Mouse (Mus musculus): ENCODE data around the gene Mertk. TPM values are rescaled to one million over a fixed set of nuclear protein-coding genes. Genes with fewer than 3 reads are reported as not detected.

Gene Mertk
- polyA plus RNA-seq, 1 experiment from 2014 or later: 22.3 TPM

DNA sequence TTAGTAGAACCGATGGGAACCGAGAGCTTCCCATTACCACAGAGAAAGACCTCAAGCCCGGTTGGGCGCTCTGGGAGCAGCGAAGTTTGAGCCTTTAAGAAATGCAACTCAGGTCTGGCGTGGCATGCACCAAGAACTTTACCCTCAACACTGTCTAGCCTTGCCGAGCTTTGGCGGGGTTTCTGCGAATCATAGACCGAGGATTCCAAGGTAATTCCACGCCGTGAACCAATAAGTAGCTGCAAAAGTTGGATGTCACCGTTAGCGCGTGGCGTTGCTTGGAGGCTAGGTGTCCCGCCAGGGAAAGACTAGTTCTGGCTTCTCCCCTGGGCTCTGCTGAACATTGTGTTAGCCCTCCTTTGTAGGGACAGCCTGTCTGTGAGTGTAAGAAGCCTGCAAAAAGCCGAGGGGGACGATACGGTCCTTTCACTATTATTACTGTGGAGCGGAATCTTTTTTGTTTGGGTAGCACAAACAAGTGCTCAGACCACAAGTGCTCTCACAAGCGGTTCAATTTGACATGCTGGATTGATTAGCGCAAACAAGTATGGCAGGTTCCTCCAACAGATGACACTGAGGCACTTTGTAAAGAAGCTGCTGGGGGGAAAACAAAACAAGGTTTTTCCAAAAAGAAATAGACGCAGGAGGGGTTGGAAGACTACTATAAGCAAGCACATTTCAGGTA is 587 bp downstream of the Mertk start:
- peak overlapping the region; percentile 92 for H3K27ac ChIP-seq
- no peaks in the 10 kb centered on the region for H3K27me3 ChIP-seq (ENCODE audit: low read depth, poor library complexity, severe bottlenecking)
- WGBS: under 1% methylated on average over 24 of the region's 24 CpGs
- H3K4me1 ChIP-seq: peaks cover 24% of the 10 kb centered on the region
- no peaks in the 10 kb centered on the region for H3K9me3 ChIP-seq (replicated peaks)
- peaks cover 40% of the 10 kb centered on the region for H3K36me3 ChIP-seq
- DNase-seq (ENCODE audit: low spot score): peak; percentile 77
- H3K4me3 ChIP-seq: peak overlapping the region; percentile 76

DNA sequence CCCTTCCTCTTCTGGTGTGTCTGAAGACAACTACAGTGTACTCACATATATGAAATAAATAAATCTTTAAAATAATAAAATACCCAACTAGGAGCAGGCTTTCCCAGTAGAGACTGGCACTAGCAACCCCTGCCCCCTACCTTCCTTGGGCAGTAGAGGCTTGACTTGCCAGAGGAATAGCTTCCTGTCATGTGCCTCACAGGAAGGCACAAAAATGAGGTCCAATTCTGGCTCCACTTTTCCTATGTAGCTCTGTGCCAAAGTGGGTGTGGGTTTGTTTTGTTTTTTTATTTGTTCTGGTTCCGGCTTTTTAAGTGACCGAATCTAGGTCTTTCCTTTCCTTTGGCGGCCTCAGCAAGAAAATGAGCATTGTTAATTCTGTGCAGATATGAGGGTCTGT is 5.7 kb downstream of the Mertk start:
- WGBS: 94% methylated on average over 3 of the region's 3 CpGs

DNA sequence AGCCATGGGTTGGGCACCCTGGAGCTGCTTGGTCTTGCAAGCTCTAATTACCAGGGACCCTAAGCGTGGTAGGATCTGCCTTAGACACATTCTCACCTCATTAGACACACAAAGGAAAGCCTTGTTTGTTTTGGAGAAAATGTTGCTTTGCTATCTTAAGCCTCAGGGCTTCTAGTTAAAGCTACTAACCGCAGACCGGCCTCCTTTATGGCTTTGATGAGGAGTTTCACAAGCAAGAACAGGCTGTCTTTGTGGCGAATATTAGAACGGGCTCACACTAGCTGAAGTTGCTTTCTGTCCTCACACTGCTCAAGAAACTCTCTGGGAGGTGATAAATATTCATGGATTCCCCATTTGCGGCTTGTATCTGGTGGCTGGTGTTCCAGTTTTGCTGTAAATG is 10.5 kb downstream of the Mertk start:
- Histone ChIP-seq H3K4me3 (no peak overlapping the region), H3K9me3 (replicated peaks) (no peaks in the 10 kb centered on the region), H3K27me3 (ENCODE audit: low read depth, poor library complexity, severe bottlenecking) (no peaks in the 10 kb centered on the region), H3K36me3 (peaks cover 46% of the 10 kb centered on the region), H3K27ac (peak overlapping the region; percentile 85), H3K4me1 (peaks cover 66% of the 10 kb centered on the region)
- no peak for DNase-seq (ENCODE audit: low spot score)
- 16% methylated on average over 6 of the region's 6 CpGs for WGBS

More for the DNA sequence above, 5.7 kb downstream of the Mertk start:
- Histone ChIP-seq H3K4me1 (peaks cover 35% of the 10 kb centered on the region), H3K27me3 (ENCODE audit: low read depth, poor library complexity, severe bottlenecking) (no peaks in the 10 kb centered on the region), H3K36me3 (peaks cover 80% of the 10 kb centered on the region), H3K9me3 (replicated peaks) (no peaks in the 10 kb centered on the region), H3K4me3 (no peak overlapping the region), H3K27ac (no peak overlapping the region; the same call in 1 of the 2 replicates)
- no peak for DNase-seq (ENCODE audit: low spot score)

DNA sequence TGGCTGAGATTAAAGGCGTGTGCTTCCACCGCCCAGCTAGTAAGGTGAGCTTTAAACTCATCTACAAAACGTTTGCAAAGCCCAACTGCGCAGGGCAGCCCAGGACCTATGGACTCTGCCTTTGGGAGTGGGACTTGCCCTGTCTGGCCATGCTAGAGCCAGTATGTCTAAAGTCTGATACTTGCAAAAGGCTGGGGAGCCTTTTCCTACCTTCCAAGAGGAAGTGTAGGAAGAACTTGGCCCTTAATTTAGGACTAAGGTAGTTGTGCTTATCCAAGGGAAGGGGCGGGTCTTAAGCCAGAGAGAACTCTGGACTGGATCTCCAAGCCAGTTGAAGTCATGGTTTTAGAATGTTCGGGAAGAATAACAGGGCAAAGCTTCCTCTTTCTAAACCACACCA is 11.9 kb downstream of the Mertk start:
- H3K27me3 ChIP-seq (ENCODE audit: low read depth, poor library complexity, severe bottlenecking): no peaks in the 10 kb centered on the region
- H3K36me3 ChIP-seq: peaks cover 34% of the 10 kb centered on the region
- no peak for DNase-seq (ENCODE audit: low spot score)
- peak overlapping the region; percentile 85 for H3K27ac ChIP-seq
- H3K4me1 ChIP-seq: peaks cover 79% of the 10 kb centered on the region
- no peaks in the 10 kb centered on the region for H3K9me3 ChIP-seq (replicated peaks)
- 66% methylated on average over 6 of the region's 6 CpGs for WGBS
- no peak overlapping the region for H3K4me3 ChIP-seq

DNA sequence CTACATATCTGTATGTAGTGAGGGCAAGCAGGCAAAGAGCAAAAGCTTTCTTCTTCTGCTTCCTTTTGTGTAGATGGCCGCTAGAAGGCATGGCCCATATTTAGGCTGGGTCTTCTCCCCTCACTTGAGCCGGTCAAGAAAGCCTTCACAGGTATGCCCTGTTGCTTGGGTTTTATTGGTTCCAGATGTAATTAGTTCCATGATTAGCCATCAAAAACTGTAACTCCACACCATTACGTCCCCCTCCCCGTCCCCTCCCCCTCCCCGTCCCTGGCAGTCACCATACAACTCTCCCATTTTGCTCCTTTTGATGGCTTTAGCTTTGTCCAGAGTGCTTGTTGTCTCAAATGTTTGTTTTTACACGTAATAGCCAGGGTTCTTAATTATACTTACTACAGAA is 14.2 kb downstream of the Mertk start:
- no peaks in the 10 kb centered on the region for H3K27me3 ChIP-seq (ENCODE audit: low read depth, poor library complexity, severe bottlenecking)
- H3K4me1 ChIP-seq: peaks cover 97% of the 10 kb centered on the region
- WGBS: 19% methylated on average over 6 of the region's 6 CpGs
- peak overlapping the region; percentile 92 for H3K27ac ChIP-seq
- DNase-seq (ENCODE audit: low spot score): peak; percentile 77
- peaks cover 33% of the 10 kb centered on the region for H3K36me3 ChIP-seq
- H3K4me3 ChIP-seq: peak overlapping the region; percentile 23; the same call in 1 of the 2 replicates
- no peaks in the 10 kb centered on the region for H3K9me3 ChIP-seq (replicated peaks)

DNA sequence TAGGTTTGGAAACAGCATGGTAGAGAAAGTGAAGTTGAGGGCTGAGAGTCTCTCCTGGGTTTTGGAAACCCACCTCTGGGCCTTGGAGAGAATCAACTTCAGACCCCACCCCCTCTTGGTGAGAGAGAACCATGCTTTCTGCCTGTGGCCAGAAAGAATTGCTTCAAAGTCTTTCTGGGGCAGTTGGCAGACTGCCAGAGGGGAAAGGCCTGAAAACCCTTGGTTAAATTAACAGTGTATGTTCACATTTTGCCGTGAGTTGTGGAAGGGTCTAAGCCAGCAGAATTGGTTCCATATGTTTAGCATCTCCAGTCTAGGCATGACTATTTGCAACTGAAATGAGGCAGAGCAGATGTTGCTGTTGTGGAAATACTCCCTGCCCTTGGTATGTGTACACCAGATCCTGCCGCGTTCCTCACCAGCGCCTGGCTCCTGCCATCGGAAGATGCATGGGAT is 14.8 kb downstream of the Mertk start:
- H3K27ac ChIP-seq: peak overlapping the region; percentile 92
- H3K9me3 ChIP-seq (replicated peaks): no peaks in the 10 kb centered on the region
- no peaks in the 10 kb centered on the region for H3K27me3 ChIP-seq (ENCODE audit: low read depth, poor library complexity, severe bottlenecking)
- WGBS: 7% methylated on average over 5 of the region's 5 CpGs
- peaks cover 96% of the 10 kb centered on the region for H3K4me1 ChIP-seq
- peak overlapping the region; percentile 23 for H3K4me3 ChIP-seq
- peak; percentile 89 for DNase-seq (ENCODE audit: low spot score)
- peaks cover 33% of the 10 kb centered on the region for H3K36me3 ChIP-seq

DNA sequence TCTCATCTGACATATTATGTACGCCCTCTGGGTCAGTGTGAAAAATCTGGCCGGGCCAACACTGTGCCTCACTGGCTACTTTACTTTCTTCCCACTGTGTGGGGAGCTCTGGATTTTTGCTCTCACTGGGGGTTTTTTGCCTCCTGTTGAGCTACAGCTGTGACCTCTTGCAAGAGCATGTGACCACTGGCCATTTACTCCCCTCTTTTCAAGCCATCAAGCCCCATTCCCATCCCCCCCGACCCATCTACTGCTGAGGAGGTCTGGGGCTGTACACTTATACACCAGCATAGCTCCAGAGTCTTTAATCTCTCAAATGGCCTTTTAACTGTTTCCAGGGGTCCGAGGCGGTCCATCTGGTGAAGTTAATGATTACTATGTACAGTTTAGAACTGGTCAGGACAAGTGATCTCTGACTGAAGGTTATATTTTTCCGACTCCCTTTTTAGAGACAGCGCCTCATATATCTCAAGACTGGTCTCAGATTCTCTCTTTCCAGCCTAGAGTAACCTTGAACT is 16.0 kb downstream of the Mertk start:
- peaks cover 87% of the 10 kb centered on the region for H3K4me1 ChIP-seq

DNA sequence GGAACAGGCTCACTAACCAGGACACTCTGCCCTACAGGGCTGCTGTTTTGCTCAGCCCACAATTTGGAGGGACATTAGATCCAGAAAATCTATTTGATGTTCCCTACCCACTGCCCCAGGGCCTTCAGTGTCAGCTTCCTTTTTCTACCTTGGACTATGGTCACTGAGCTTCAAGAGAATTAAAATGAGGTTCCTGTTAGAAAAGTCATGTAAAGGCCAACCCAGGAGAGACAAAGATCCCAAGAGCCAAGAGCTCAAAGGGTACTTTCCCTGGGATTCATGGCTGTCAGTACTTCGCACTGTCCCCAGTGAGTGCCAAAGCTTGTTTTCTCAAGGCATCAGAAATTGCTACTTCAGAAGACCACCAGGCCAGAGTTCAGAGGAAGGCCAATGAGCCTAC is 17.2 kb downstream of the Mertk start:
- 97% methylated on average over 1 of the region's 1 CpGs for WGBS
- Histone ChIP-seq H3K27ac (peak overlapping the region; percentile 92), H3K9me3 (replicated peaks) (0 out of 2 replicates have a peak, but pooled peaks cover 2% of the 10 kb centered on the region), H3K36me3 (peaks cover 57% of the 10 kb centered on the region), H3K27me3 (ENCODE audit: low read depth, poor library complexity, severe bottlenecking) (no peaks in the 10 kb centered on the region), H3K4me3 (no peak overlapping the region), H3K4me1 (peaks cover 75% of the 10 kb centered on the region)
- no peak for DNase-seq (ENCODE audit: low spot score)

More for the DNA sequence above, 16.0 kb downstream of the Mertk start:
- H3K27me3 ChIP-seq (ENCODE audit: low read depth, poor library complexity, severe bottlenecking): no peaks in the 10 kb centered on the region
- H3K27ac ChIP-seq: peak overlapping the region; percentile 92
- DNase-seq (ENCODE audit: low spot score): peak; percentile 62
- peak overlapping the region; percentile 23 for H3K4me3 ChIP-seq
- 23% methylated on average over 7 of the region's 7 CpGs for WGBS
- H3K36me3 ChIP-seq: peaks cover 45% of the 10 kb centered on the region
- H3K9me3 ChIP-seq (replicated peaks): no peaks in the 10 kb centered on the region

DNA sequence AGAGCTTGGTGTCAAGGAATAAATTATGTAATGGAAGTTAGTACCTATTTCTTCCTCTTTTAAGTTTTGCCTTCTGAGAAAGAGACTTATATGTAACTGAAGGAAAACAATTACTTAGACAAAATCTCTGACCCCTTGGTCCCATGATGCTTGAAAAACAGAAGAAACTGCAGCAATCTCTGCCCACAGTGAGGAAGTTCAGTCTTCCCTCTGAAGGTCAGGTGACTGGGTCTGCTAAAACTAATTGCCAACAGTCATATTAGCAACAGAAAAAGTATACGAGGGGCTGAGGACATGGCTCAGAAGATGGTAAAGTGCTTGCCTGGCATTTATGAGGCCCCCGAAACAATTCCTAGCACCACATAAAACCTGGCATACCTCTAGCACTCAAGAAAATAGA is 20.6 kb downstream of the Mertk start:
- H3K27me3 ChIP-seq (ENCODE audit: low read depth, poor library complexity, severe bottlenecking): no peaks in the 10 kb centered on the region
- no peak for DNase-seq (ENCODE audit: low spot score)
- H3K27ac ChIP-seq: no peak overlapping the region
- H3K9me3 ChIP-seq (replicated peaks): 0 out of 2 replicates have a peak, but pooled peaks cover 2% of the 10 kb centered on the region
- H3K4me3 ChIP-seq: no peak overlapping the region
- H3K4me1 ChIP-seq: peaks cover 42% of the 10 kb centered on the region
- H3K36me3 ChIP-seq: peaks cover 83% of the 10 kb centered on the region
- 84% methylated on average over 2 of the region's 2 CpGs for WGBS

DNA sequence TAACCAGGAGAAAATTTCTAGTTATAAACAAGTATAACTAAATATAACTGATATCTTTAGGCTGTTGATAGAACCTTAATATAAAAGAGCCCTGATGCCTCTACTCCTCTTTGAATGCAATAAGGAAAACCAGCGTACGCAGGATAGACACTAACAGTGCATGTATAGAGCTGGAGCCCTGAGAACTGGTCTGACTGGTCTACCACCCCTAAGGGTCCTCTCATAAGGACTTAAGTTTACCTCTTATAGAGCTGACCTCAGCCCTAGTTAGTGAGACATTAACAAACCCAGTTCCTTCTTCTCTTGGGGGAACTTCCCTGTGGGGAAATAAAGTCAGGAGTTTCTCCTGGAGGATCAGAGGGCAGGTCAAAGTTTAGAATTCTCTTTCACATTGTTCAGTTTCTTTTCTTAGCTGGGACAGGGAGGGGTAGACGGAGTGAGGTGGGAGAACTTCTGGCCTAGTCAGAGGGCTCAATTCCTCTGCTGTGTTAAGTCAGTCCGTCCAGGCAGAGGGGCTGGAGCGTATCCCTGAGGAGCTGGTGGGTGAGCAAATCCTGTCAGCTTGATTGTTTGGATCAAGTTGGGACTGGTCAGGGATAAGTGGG is 23.5 kb downstream of the Mertk start:
- H3K4me1 ChIP-seq: peaks cover 24% of the 10 kb centered on the region; the same call in 1 of the 2 replicates
- H3K4me3 ChIP-seq: no peak overlapping the region

DNA sequence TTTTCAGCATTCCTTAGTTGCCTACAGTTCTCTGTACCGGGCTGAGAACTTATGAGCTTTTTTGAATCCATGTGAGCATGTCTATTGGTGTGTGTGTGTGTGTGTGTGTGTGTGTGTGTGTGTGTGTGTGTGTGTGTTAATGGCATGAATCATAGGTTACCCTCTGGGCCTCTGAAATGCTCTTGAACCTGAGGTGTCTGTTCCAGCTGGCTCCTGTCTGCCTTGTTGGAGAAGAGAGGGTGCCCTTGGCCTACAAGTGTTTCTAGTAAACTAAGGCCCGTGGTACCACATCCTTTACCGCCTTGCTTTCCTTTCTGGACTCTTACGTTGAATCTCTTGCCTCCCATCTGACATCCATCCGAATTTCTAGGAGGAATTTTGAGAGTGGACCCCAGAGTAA is 27.3 kb downstream of the Mertk start:
- H3K36me3 ChIP-seq: peaks cover 60% of the 10 kb centered on the region
- H3K27ac ChIP-seq: no peak overlapping the region
- H3K9me3 ChIP-seq (replicated peaks): no peaks in the 10 kb centered on the region
- no peak for DNase-seq (ENCODE audit: low spot score)
- peaks cover 39% of the 10 kb centered on the region for H3K4me1 ChIP-seq
- H3K27me3 ChIP-seq (ENCODE audit: low read depth, poor library complexity, severe bottlenecking): no peaks in the 10 kb centered on the region
- WGBS: 87% methylated on average over 5 of the region's 5 CpGs
- H3K4me3 ChIP-seq: no peak overlapping the region

More for the DNA sequence above, 23.5 kb downstream of the Mertk start:
- no peaks in the 10 kb centered on the region for H3K27me3 ChIP-seq (ENCODE audit: low read depth, poor library complexity, severe bottlenecking)
- DNase-seq (ENCODE audit: low spot score): no peak
- WGBS: 85% methylated on average over 5 of the region's 5 CpGs
- no peak overlapping the region for H3K27ac ChIP-seq
- H3K36me3 ChIP-seq: peaks cover 75% of the 10 kb centered on the region
- 0 out of 2 replicates have a peak, but pooled peaks cover 2% of the 10 kb centered on the region for H3K9me3 ChIP-seq (replicated peaks)

DNA sequence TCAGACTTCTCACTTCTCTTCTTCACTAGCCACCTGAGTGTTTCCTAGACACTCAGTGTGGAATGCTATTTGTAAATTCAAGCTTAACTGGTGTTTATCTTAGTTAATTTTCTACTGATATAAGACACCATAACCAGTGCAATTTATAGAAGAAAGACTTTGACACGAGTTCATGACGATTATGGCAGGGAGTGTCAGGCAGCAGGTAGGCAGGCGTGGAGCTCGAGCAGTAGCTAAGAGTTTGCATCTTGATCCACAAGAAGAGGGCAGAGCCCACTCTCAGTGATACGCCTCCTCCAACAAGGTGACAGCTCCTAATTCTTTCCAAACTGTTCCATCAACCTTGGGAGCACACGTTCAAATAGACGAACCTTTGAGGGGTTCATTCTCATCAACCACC is 27.9 kb downstream of the Mertk start:
- Histone ChIP-seq H3K9me3 (replicated peaks) (no peaks in the 10 kb centered on the region), H3K27ac (no peak overlapping the region)

DNA sequence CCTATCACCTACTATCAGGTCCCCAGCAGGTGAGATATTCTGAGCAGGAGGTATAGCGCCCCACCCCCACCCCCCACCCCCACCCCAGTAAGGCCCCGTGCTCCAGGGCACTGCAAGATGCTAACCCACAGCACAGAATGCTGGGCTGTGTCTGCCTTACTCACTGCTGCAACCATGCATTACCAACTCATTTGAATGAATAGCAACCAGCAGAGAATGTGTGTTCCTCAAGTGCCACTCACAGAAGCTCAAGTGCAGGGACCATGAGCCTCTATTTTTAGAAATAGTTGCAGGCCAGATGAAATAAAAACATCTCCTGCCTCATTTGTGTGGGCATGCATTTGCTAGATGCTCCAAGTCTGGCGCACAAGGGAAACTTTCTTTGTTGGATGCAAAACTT is 28.8 kb downstream of the Mertk start:
- H3K9me3 ChIP-seq (replicated peaks): no peaks in the 10 kb centered on the region
- peak overlapping the region; percentile 14; the same call in 1 of the 2 replicates for H3K27ac ChIP-seq
- WGBS: 55% methylated on average over 3 of the region's 3 CpGs
- peaks cover 63% of the 10 kb centered on the region for H3K36me3 ChIP-seq
- H3K4me3 ChIP-seq: no peak overlapping the region
- H3K4me1 ChIP-seq: peaks cover 39% of the 10 kb centered on the region
- no peak for DNase-seq (ENCODE audit: low spot score)
- no peaks in the 10 kb centered on the region for H3K27me3 ChIP-seq (ENCODE audit: low read depth, poor library complexity, severe bottlenecking)

More for the DNA sequence above, 27.9 kb downstream of the Mertk start:
- no peak for DNase-seq (ENCODE audit: low spot score)
- 81% methylated on average over 7 of the region's 7 CpGs for WGBS
- Histone ChIP-seq H3K27me3 (ENCODE audit: low read depth, poor library complexity, severe bottlenecking) (no peaks in the 10 kb centered on the region), H3K4me3 (no peak overlapping the region), H3K4me1 (peaks cover 39% of the 10 kb centered on the region), H3K36me3 (peaks cover 60% of the 10 kb centered on the region)

All from limb, embryonic 10.5 days (tissue).